Mouse (Mus musculus): ENCODE measurements around the gene Dmgdh. TPM values are rescaled to one million over a fixed set of nuclear protein-coding genes. Genes with fewer than 3 reads are reported as not detected.

The Dmgdh gene
- polyA plus RNA-seq, 1 experiment from 2014 or later = 0.07 TPM

GRCm38 (mm10) chr13:93717113-93717512, 42.9 kb downstream of the Dmgdh start:
- Histone ChIP-seq H3K27me3 (replicated peaks; ENCODE audit: control insufficient read depth, insufficient read depth, low read length) (no peaks in the 10 kb centered on the region), H3K9me3 (ENCODE audit: control insufficient read depth, low read length) (no peaks in the 10 kb centered on the region), H3K27ac (replicated peaks; ENCODE audit: low read depth, low read length) (no peak overlapping the region), H3K9ac (ENCODE audit: low read depth, low read length) (no peak overlapping the region), H3K4me3 (ENCODE audit: low read depth, low read length) (no peak overlapping the region), H3K4me1 (ENCODE audit: control insufficient read depth, insufficient read depth, low read length) (no peaks in the 10 kb centered on the region), H3K36me3 (ENCODE audit: control insufficient read depth, insufficient read depth, low read length) (no peaks in the 10 kb centered on the region), H3K4me2 (ENCODE audit: low read depth, low read length) (no peak overlapping the region)
- ATAC-seq (ENCODE audit: low read depth) = no peak
- DNase-seq (ENCODE audit: low spot score) = peak; percentile 14
- 32% methylated on average over 7 of the region's 7 CpGs for WGBS

GRCm38 (mm10) chr13:93718948-93719347, 44.7 kb downstream of the Dmgdh start:
- H3K4me3 ChIP-seq (ENCODE audit: low read depth, low read length) = no peak overlapping the region
- WGBS = 3% methylated on average over 7 of the region's 7 CpGs

DNA sequence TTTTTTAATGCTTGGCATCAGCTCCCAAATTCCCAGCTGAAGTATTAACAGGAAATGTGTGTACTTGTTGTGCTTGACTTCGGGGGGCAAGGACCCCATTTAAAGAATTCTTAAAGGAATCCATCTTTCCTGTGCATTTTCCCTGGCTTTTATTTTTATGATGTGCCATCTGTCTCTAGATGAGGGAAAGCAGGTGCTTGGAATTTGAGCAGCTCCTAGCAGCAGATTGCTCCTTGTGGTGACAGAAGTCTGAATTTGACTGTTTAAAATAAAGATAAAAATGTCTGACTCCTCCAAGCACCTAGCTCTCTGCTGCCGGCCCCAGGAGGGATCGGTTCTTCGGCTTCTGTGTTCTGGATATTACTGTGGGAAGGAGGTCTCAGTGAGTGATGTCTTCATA, 47.7 kb downstream of the Dmgdh start:
- Histone ChIP-seq H3K27me3 (replicated peaks; ENCODE audit: control insufficient read depth, insufficient read depth, low read length) (no peaks in the 10 kb centered on the region), H3K4me1 (ENCODE audit: control insufficient read depth, insufficient read depth, low read length) (no peaks in the 10 kb centered on the region), H3K27ac (replicated peaks; ENCODE audit: low read depth, low read length) (no peak overlapping the region), H3K4me2 (ENCODE audit: low read depth, low read length) (no peak overlapping the region), H3K4me3 (ENCODE audit: low read depth, low read length) (no peak overlapping the region), H3K36me3 (ENCODE audit: control insufficient read depth, insufficient read depth, low read length) (no peaks in the 10 kb centered on the region), H3K9me3 (ENCODE audit: control insufficient read depth, low read length) (no peaks in the 10 kb centered on the region), H3K9ac (ENCODE audit: low read depth, low read length) (no peak overlapping the region)
- ATAC-seq (ENCODE audit: low read depth) = no peak
- no peak for DNase-seq (ENCODE audit: low spot score)
- 75% methylated on average over 4 of the region's 4 CpGs for WGBS

More at GRCm38 (mm10) chr13:93718948-93719347, 44.7 kb downstream of the Dmgdh start:
- peak overlapping the region; percentile 27 for H3K4me2 ChIP-seq (ENCODE audit: low read depth, low read length)
- no peak overlapping the region for H3K27ac ChIP-seq (replicated peaks; ENCODE audit: low read depth, low read length)
- no peaks in the 10 kb centered on the region for H3K27me3 ChIP-seq (replicated peaks; ENCODE audit: control insufficient read depth, insufficient read depth, low read length)
- H3K9me3 ChIP-seq (ENCODE audit: control insufficient read depth, low read length) = no peaks in the 10 kb centered on the region
- H3K36me3 ChIP-seq (ENCODE audit: control insufficient read depth, insufficient read depth, low read length) = no peaks in the 10 kb centered on the region
- ATAC-seq (ENCODE audit: low read depth) (peak; percentile 47; the same call in 1 of the 2 replicates), DNase-seq (ENCODE audit: low spot score) (peak; percentile 79)
- H3K9ac ChIP-seq (ENCODE audit: low read depth, low read length) = peak overlapping the region; percentile 15; the same call in 1 of the 2 replicates
- H3K4me1 ChIP-seq (ENCODE audit: control insufficient read depth, insufficient read depth, low read length) = no peaks in the 10 kb centered on the region

GRCm38 (mm10) chr13:93723455-93723854, 49.2 kb downstream of the Dmgdh start:
- WGBS = 90% methylated on average over 3 of the region's 3 CpGs
- H3K27me3 ChIP-seq (replicated peaks; ENCODE audit: control insufficient read depth, insufficient read depth, low read length) = no peaks in the 10 kb centered on the region
- no peaks in the 10 kb centered on the region for H3K36me3 ChIP-seq (ENCODE audit: control insufficient read depth, insufficient read depth, low read length)
- ATAC-seq (ENCODE audit: low read depth) = no peak
- H3K9ac ChIP-seq (ENCODE audit: low read depth, low read length) = no peak overlapping the region
- no peak for DNase-seq (ENCODE audit: low spot score)
- no peak overlapping the region for H3K4me3 ChIP-seq (ENCODE audit: low read depth, low read length)
- H3K4me1 ChIP-seq (ENCODE audit: control insufficient read depth, insufficient read depth, low read length) = no peaks in the 10 kb centered on the region
- no peak overlapping the region for H3K4me2 ChIP-seq (ENCODE audit: low read depth, low read length)
- H3K9me3 ChIP-seq (ENCODE audit: control insufficient read depth, low read length) = no peaks in the 10 kb centered on the region
- H3K27ac ChIP-seq (replicated peaks; ENCODE audit: low read depth, low read length) = no peak overlapping the region

GRCm38 (mm10) chr13:93724206-93724605, 50.0 kb downstream of the Dmgdh start:
- Histone ChIP-seq H3K9me3 (ENCODE audit: control insufficient read depth, low read length) (no peaks in the 10 kb centered on the region), H3K4me1 (ENCODE audit: control insufficient read depth, insufficient read depth, low read length) (no peaks in the 10 kb centered on the region), H3K27me3 (replicated peaks; ENCODE audit: control insufficient read depth, insufficient read depth, low read length) (no peaks in the 10 kb centered on the region), H3K9ac (ENCODE audit: low read depth, low read length) (no peak overlapping the region), H3K36me3 (ENCODE audit: control insufficient read depth, insufficient read depth, low read length) (no peaks in the 10 kb centered on the region), H3K4me3 (ENCODE audit: low read depth, low read length) (no peak overlapping the region), H3K4me2 (ENCODE audit: low read depth, low read length) (no peak overlapping the region), H3K27ac (replicated peaks; ENCODE audit: low read depth, low read length) (no peak overlapping the region)
- 25% methylated on average over 2 of the region's 2 CpGs for WGBS
- ATAC-seq (ENCODE audit: low read depth) (no peak), DNase-seq (ENCODE audit: low spot score) (no peak)

DNA sequence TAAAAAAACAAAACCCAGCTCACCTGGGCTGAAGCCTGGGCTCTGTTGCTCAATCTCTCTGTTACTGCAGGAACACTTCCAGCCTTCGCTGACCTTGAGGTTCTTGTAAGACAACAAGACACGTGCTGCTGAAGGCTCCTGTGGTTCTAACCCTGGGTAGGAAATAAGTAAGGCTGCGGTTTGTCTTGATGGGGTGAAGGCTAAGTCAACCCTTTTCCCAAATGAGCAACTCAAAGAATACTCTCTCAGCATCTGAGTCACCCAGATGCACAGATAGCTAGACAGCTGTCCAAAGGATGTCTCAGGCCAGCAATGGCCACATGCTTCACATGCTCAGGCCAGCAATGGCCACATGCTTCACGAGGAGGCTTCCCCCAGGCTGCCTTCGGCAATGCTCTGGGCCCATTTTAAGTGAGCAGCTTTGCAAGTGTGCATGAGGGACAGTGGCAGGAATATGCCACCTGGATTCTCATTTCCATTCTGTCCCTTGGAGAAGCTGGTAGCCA, 61.0 kb downstream of the Dmgdh start:
- WGBS = 82% methylated on average over 5 of the region's 5 CpGs
- no peak overlapping the region for H3K27ac ChIP-seq (replicated peaks; ENCODE audit: low read depth, low read length)
- H3K9me3 ChIP-seq (ENCODE audit: control insufficient read depth, low read length) = no peaks in the 10 kb centered on the region
- no peaks in the 10 kb centered on the region for H3K36me3 ChIP-seq (ENCODE audit: control insufficient read depth, insufficient read depth, low read length)
- no peak overlapping the region for H3K4me3 ChIP-seq (ENCODE audit: low read depth, low read length)
- no peak for ATAC-seq (ENCODE audit: low read depth)
- no peak overlapping the region for H3K9ac ChIP-seq (ENCODE audit: low read depth, low read length)
- DNase-seq (ENCODE audit: low spot score) = no peak
- H3K27me3 ChIP-seq (replicated peaks; ENCODE audit: control insufficient read depth, insufficient read depth, low read length) = no peaks in the 10 kb centered on the region
- H3K4me1 ChIP-seq (ENCODE audit: control insufficient read depth, insufficient read depth, low read length) = no peaks in the 10 kb centered on the region
- no peak overlapping the region for H3K4me2 ChIP-seq (ENCODE audit: low read depth, low read length)

DNA sequence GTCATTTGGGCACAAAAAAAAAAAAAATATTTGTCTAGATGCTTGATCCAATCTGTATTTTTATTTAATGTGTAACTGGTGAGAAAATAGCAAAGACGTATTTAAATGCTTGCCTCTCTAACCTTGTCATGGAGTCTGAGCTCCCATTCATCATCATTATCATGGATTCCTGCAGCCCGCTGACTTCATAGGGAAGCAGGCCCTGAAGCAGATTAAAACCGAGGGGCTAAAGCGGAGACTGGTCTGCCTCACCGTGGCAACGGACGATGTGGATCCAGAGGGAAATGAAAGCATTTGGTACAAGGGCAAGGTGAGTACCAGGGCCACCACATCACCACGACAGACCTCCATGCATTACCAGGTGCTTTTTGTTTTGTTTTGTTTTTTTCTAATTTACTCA, 69.9 kb downstream of the Dmgdh start:
- H3K27ac ChIP-seq (replicated peaks; ENCODE audit: low read depth, low read length) = no peak overlapping the region
- H3K4me1 ChIP-seq (ENCODE audit: control insufficient read depth, insufficient read depth, low read length) = no peaks in the 10 kb centered on the region
- no peaks in the 10 kb centered on the region for H3K36me3 ChIP-seq (ENCODE audit: control insufficient read depth, insufficient read depth, low read length)
- ATAC-seq (ENCODE audit: low read depth) = no peak
- DNase-seq (ENCODE audit: low spot score) = no peak
- H3K9ac ChIP-seq (ENCODE audit: low read depth, low read length) = no peak overlapping the region
- H3K9me3 ChIP-seq (ENCODE audit: control insufficient read depth, low read length) = no peaks in the 10 kb centered on the region
- no peak overlapping the region for H3K4me2 ChIP-seq (ENCODE audit: low read depth, low read length)
- no peaks in the 10 kb centered on the region for H3K27me3 ChIP-seq (replicated peaks; ENCODE audit: control insufficient read depth, insufficient read depth, low read length)
- H3K4me3 ChIP-seq (ENCODE audit: low read depth, low read length) = no peak overlapping the region
- WGBS = 42% methylated on average over 8 of the region's 8 CpGs

DNA sequence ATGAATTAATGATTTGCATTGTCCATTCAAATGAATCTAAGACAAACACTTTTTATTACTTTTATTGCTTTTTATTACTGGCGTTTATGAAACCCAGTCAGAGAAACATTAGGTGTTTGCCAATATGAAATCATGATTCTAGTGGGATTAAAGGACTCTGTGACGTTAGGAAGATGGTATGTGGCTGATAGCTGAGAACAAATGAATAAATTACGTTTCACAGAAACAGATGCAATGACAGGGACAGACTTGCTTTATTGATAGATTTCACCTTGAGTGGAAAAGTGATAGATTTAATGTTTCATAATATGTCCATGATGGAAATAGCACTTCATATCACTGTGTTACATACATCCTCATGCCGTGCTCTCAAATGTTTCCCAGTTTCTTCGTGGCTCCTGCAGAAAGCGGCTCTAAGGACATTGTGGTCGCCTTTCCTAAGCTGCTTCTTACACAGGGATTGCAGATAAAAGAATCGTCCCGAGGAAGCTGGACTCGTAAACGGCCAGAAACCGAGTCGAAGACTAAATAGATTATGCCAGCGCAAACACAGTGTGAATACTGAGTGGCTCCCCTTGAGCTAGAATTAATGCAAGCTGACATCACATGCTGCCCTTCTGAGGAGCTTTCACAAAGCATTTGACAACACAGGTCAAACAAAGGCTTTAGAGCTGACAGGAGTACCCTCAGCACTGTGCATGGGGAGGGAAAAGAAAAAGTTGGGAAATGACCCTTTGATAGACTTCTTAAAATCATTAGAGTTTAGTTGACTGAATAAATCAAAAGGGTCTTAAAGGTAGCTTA, 78.6 kb downstream of the Dmgdh start:
- no peaks in the 10 kb centered on the region for H3K27me3 ChIP-seq (replicated peaks; ENCODE audit: control insufficient read depth, insufficient read depth, low read length)
- no peak overlapping the region for H3K4me2 ChIP-seq (ENCODE audit: low read depth, low read length)
- no peak overlapping the region for H3K4me3 ChIP-seq (ENCODE audit: low read depth, low read length)
- no peaks in the 10 kb centered on the region for H3K36me3 ChIP-seq (ENCODE audit: control insufficient read depth, insufficient read depth, low read length)
- H3K27ac ChIP-seq (replicated peaks; ENCODE audit: low read depth, low read length) = no peak overlapping the region
- no peak overlapping the region for H3K9ac ChIP-seq (ENCODE audit: low read depth, low read length)
- H3K4me1 ChIP-seq (ENCODE audit: control insufficient read depth, insufficient read depth, low read length) = no peaks in the 10 kb centered on the region
- 67% methylated on average over 14 of the region's 14 CpGs for WGBS
- ATAC-seq (ENCODE audit: low read depth) (no peak), DNase-seq (ENCODE audit: low spot score) (peak; percentile 23)
- no peaks in the 10 kb centered on the region for H3K9me3 ChIP-seq (ENCODE audit: control insufficient read depth, low read length)

DNA sequence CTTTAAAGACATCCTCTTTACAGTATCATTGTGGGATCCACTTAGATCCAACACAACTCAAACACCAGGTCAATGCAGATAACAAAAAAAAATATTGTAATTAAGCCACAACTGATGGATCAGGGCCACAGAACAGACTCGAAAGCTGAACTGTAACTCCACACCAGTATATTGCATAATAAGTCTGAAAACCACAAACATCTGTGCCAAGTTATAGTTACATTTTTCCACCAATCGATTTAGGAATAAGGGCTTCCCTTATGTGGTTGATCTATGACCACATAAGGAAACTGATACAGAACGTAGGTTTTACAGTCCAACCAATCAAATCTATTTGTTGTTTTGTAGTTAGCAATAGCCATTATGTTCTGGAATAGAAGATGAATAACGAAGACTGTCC, 80.9 kb downstream of the Dmgdh start:
- Histone ChIP-seq H3K27me3 (replicated peaks; ENCODE audit: control insufficient read depth, insufficient read depth, low read length) (no peaks in the 10 kb centered on the region), H3K27ac (replicated peaks; ENCODE audit: low read depth, low read length) (no peak overlapping the region), H3K9ac (ENCODE audit: low read depth, low read length) (no peak overlapping the region), H3K4me2 (ENCODE audit: low read depth, low read length) (no peak overlapping the region), H3K4me1 (ENCODE audit: control insufficient read depth, insufficient read depth, low read length) (no peaks in the 10 kb centered on the region), H3K36me3 (ENCODE audit: control insufficient read depth, insufficient read depth, low read length) (no peaks in the 10 kb centered on the region), H3K4me3 (ENCODE audit: low read depth, low read length) (no peak overlapping the region), H3K9me3 (ENCODE audit: control insufficient read depth, low read length) (no peaks in the 10 kb centered on the region)
- 53% methylated on average over 4 of the region's 4 CpGs for WGBS
- DNase-seq (ENCODE audit: low spot score) (peak; percentile 28), ATAC-seq (ENCODE audit: low read depth) (no peak)
